Mouse (Mus musculus) olfactory bulb, adult 2 months (tissue): Measurements from ENCODE around the gene Trim62.

Experiments used
- CTCF ChIP-seq: fragments of 200-500 bp; IDR thresholded peaks from 2 replicates; pipeline ENCODE4 v1.5.1; 2012; ENCODE audit warnings: low read depth, mild to moderate bottlenecking, low read length, moderate library complexity; ENCODE audit not compliant: insufficient read depth
- POLR2A ChIP-seq: fragments of 200-500 bp; IDR thresholded peaks from 2 replicates; pipeline ENCODE4 v1.6.1; 2012; ENCODE audit warnings: mild to moderate bottlenecking, low read depth, low read length, moderate library complexity; ENCODE audit not compliant: insufficient read depth

GRCm38 (mm10) chr4:128894112-128894511 is 10.7 kb downstream of the Trim62 start:
- TF ChIP-seq CTCF (no peak), POLR2A (no peak)
